ENCODE assay signal across 17 mouse cellular contexts in genomic region chr3:148726596-148727331, GRCm38 (mm10).
DNase-seq lines count a peak whose midpoint lies in the region; ATAC-seq lines count a peak whose summit lies in the region.
"Had no signal": no experiment of that assay in that cellular context is flagged by ENCODE, and none has a peak within 500 bp of the region (broad histone marks: within the 10 kb centered on the region; RNA-seq: fewer than 3 reads in every experiment).

No protein-coding gene starts in this region.

- no peaks in the 10 kb centered on the region for H3K9me3 ChIP-seq in kidney, embryonic 16.5 days (ENCODE audit: low read length)
- H3K9me3 ChIP-seq in megakaryocyte, embryonic 14.5 days = peaks cover 8% of the 10 kb centered on the region
- H3K9me3 ChIP-seq: hindbrain, embryonic 15.5 days; limb, embryonic 15.5 days had no signal

- H3K27me3 ChIP-seq in kidney, embryonic 16.5 days (ENCODE audit: insufficient read depth, low read length) = no peaks in the 10 kb centered on the region
- peaks cover 17% of the 10 kb centered on the region for H3K27me3 ChIP-seq in megakaryocyte, embryonic 14.5 days (replicated peaks)
- H3K27me3 ChIP-seq: hindbrain, embryonic 15.5 days; limb, embryonic 15.5 days had no signal

- peaks cover 23% of the 10 kb centered on the region for H3K4me1 ChIP-seq in kidney, embryonic 16.5 days (ENCODE audit: insufficient read depth, low read length)
- peaks cover 15% of the 10 kb centered on the region for H3K4me1 ChIP-seq in megakaryocyte, embryonic 14.5 days

- H3K9ac ChIP-seq in kidney, embryonic 16.5 days (replicated peaks; ENCODE audit: low read length) = no peak overlapping the region; the same call in 1 of the 2 replicates
- H3K9ac ChIP-seq: hindbrain, embryonic 15.5 days; limb, embryonic 15.5 days had no signal

- H3K27ac ChIP-seq in kidney, embryonic 16.5 days (ENCODE audit: low read length) = 0 out of 2 replicates have a peak overlapping the region, but pooled peaks have one; percentile 14
- H3K27ac ChIP-seq: heart, adult 2 months; hindbrain, embryonic 15.5 days; limb, embryonic 15.5 days; stomach, postnatal 0 days had no signal

- peak overlapping the region; percentile 16; the same call in 1 of the 2 replicates for H3K4me2 ChIP-seq in kidney, embryonic 16.5 days (replicated peaks; ENCODE audit: low read depth, low read length)
- H3K4me2 ChIP-seq: hindbrain, embryonic 15.5 days; limb, embryonic 15.5 days had no signal

- peak; percentile 10 for DNase-seq in embryo, embryonic 10.5 days (ENCODE audit: low spot score)
- no peak for DNase-seq in embryo, embryonic 10 days (ENCODE audit: low spot score)
- DNase-seq in kidney, adult 11 months = no peak
- peak; percentile 8 for DNase-seq in 416B (ENCODE audit: low read depth)
- DNase-seq in urinary bladder, postnatal 10 days (ENCODE audit: low spot score) = no peak
- DNase-seq: cerebellum, postnatal 14 days; heart, adult 2 months; kidney, postnatal 36 days; layer of hippocampus, postnatal 36 days had no signal

- no peaks in the 10 kb centered on the region for H3K36me3 ChIP-seq in kidney, embryonic 16.5 days (ENCODE audit: insufficient read depth, low read length)
- H3K36me3 ChIP-seq in megakaryocyte, embryonic 14.5 days (replicated peaks; ENCODE audit: low read length) = no peaks in the 10 kb centered on the region
- H3K36me3 ChIP-seq: G1E; hindbrain, embryonic 15.5 days; limb, embryonic 15.5 days had no signal

- 20% methylated on average over 10 of the region's 10 CpGs for WGBS in kidney, embryonic 16.5 days

- no peak overlapping the region for H3K4me3 ChIP-seq in kidney, embryonic 16.5 days (ENCODE audit: low read length)
- peak overlapping the region; percentile 46 for H3K4me3 ChIP-seq in megakaryocyte, embryonic 14.5 days (replicated peaks)
- H3K4me3 ChIP-seq: heart, adult 2 months; hindbrain, embryonic 15.5 days; limb, embryonic 15.5 days had no signal

- ATAC-seq in kidney, embryonic 16.5 days (ENCODE audit: low FRiP score, low TSS enrichment) = peak; percentile 28; the same call in 1 of the 2 replicates
- ATAC-seq in erythroblast, adult 5-6 weeks (replicated peaks; ENCODE audit: low FRiP score, poor library complexity, severe bottlenecking) = no peak
- ATAC-seq: activated CD4-positive, CD25-positive, alpha-beta regulatory T cell, adult 4 months had no signal

Comparison
In these comparisons a context has a peak if more than half of its experiments do, and no peak if none do; other contexts are left out.
1. DNase-seq: peak in embryo, embryonic 10.5 days (single experiment) and 416B (single experiment); none in embryo, embryonic 10 days (single experiment), kidney, adult 11 months (single experiment) and urinary bladder, postnatal 10 days (single experiment).